Mouse (Mus musculus): ENCODE results near the gene Macrod1. TPM values are rescaled to one million over a fixed set of nuclear protein-coding genes. Genes with fewer than 3 reads are reported as not detected.
"Not testable (repeated sequence)": the region's sequence is repeated elsewhere in the genome, so short reads cannot be mapped to it uniquely, and the experiment has no call there.

Macrod1 gene
- polyA plus RNA-seq, 1 experiment from 2014 or later, result 5.3 TPM

DNA sequence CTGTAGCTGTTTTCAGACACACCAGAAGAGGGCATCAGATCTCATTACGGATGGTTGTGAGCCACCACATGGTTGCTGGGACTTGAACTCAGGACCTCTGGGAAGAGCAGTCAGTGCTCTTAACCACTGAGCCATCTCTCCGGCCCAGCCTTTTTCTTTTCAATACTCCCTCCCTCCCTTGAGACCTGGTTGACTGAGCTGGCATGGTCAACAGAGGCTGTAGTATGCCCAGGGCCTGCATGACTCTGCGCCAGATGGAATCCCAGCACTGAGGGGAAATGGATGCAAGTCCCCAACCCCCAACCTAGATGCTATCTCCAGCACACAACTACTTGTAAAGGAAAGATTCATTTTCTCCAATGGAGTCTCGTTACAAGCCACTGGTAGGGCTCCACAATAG is 3.2 kb upstream of the Macrod1 start:
- WGBS, result 73% methylated on average over 4 of the region's 4 CpGs
- ATAC-seq; H3K36me3 ChIP-seq (ENCODE audit: control insufficient read depth, insufficient read depth): not testable (repeated sequence)

DNA sequence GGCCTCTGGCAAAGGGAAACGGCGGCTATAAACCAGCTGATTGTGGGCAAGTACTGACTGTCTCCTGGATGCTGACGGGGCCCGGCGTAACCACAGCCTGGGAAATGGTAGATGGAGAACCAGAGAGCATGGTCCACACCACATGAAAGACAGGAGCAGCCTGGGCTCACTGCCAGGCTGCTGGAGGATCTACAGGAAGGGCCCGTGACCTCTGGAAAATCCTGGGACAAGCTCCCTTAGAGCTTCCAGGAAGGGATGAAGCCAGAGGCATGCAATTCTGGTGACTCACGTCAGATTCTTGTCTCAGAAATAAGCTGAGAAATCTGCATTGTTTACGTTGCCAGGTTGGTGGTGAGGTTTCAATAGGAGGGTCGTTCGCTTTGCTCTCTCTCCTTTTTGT is 1.8 kb upstream of the Macrod1 start:
- Histone ChIP-seq H3K9ac (replicated peaks; ENCODE audit: low read depth, low read length) (no peak overlapping the region), H3K4me1 (replicated peaks; ENCODE audit: control insufficient read depth, insufficient read depth, low read length) (peaks cover 18% of the 10 kb centered on the region), H3K9me3 (ENCODE audit: control insufficient read depth, low read length) (no peaks in the 10 kb centered on the region), H3K4me2 (ENCODE audit: low read length) (no peak overlapping the region), H3K4me3 (replicated peaks; ENCODE audit: low read length) (no peak overlapping the region), H3K27ac (ENCODE audit: low read length) (no peak overlapping the region), H3K27me3 (replicated peaks; ENCODE audit: control insufficient read depth, insufficient read depth, low read length) (no peaks in the 10 kb centered on the region), H3K36me3 (ENCODE audit: control insufficient read depth, insufficient read depth) (no peaks in the 10 kb centered on the region)
- no peak for ATAC-seq
- 66% methylated on average over 10 of the region's 10 CpGs for WGBS

More for the DNA sequence above, 3.2 kb upstream of the Macrod1 start:
- H3K9me3 ChIP-seq (ENCODE audit: control insufficient read depth, low read length); H3K9ac ChIP-seq (replicated peaks; ENCODE audit: low read depth, low read length); H3K4me2 ChIP-seq (ENCODE audit: low read length); H3K4me3 ChIP-seq (replicated peaks; ENCODE audit: low read length); H3K27ac ChIP-seq (ENCODE audit: low read length); H3K27me3 ChIP-seq (replicated peaks; ENCODE audit: control insufficient read depth, insufficient read depth, low read length): not testable (repeated sequence)
- peaks cover 18% of the 10 kb centered on the region for H3K4me1 ChIP-seq (replicated peaks; ENCODE audit: control insufficient read depth, insufficient read depth, low read length)

DNA sequence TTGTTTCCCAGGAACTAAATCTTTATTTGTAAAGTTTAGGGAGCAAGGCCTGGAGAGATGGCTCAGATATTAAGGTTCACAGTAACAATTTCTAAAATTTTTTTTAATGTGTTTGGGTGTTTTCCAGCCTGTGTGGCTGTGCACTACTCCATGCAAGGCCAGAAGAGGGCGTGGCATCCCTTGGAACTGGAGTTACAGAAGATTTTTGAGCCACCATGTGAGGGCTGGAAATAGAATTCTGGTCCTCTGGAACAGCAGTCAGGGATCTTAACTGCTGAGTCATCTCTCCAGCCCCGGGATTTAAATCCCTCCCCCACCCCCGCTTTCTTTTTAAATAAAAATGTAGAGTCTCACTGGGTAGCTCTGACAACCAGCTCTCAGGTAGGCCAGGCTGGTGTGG is 1.4 kb upstream of the Macrod1 start:
- 38% methylated on average over 3 of the region's 3 CpGs for WGBS
- H3K4me2 ChIP-seq (ENCODE audit: low read length), result no peak overlapping the region
- H3K27ac ChIP-seq (ENCODE audit: low read length), result no peak overlapping the region
- no peak for ATAC-seq
- no peaks in the 10 kb centered on the region for H3K9me3 ChIP-seq (ENCODE audit: control insufficient read depth, low read length)
- no peaks in the 10 kb centered on the region for H3K27me3 ChIP-seq (replicated peaks; ENCODE audit: control insufficient read depth, insufficient read depth, low read length)
- no peak overlapping the region for H3K4me3 ChIP-seq (replicated peaks; ENCODE audit: low read length)
- H3K9ac ChIP-seq (replicated peaks; ENCODE audit: low read depth, low read length), result no peak overlapping the region
- no peaks in the 10 kb centered on the region for H3K36me3 ChIP-seq (ENCODE audit: control insufficient read depth, insufficient read depth)
- peaks cover 18% of the 10 kb centered on the region for H3K4me1 ChIP-seq (replicated peaks; ENCODE audit: control insufficient read depth, insufficient read depth, low read length)

DNA sequence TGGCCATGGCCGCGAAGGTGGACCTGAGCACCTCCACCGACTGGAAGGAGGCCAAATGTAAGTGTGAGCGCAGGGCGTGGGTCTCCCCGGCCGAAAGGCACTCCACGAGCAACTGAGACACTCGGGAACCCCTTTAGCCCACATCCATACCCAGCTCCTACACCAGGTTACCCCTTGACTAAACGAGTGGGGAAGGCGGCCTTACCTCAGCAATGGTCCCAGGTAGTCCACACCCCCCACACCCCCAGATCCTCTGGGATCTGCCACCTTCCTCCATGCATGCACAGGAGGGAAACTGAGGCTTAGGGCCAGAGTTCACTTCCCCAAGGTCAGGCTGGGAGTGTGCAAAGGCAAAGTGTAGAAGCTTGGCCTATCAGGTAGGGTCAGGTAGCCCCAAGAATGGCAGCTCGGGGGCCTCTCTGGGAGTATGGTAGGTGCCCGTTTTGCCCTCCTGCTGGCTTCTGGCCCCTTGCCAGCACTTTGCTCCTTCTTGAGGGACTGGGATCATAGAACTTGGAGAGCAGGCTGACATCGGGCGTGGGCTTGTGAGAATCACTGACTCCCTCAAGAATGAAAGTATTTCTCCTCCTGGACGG is 614 bp downstream of the Macrod1 start:
- whole genome bisulfite sequencing, result 1% methylated on average over 16 of the region's 16 CpGs
- ATAC-seq, result peak; percentile 26
- Histone ChIP-seq H3K36me3 (ENCODE audit: control insufficient read depth, insufficient read depth) (no peaks in the 10 kb centered on the region), H3K9ac (replicated peaks; ENCODE audit: low read depth, low read length) (peak overlapping the region; percentile 66), H3K27me3 (replicated peaks; ENCODE audit: control insufficient read depth, insufficient read depth, low read length) (no peaks in the 10 kb centered on the region), H3K4me1 (replicated peaks; ENCODE audit: control insufficient read depth, insufficient read depth, low read length) (peaks cover 18% of the 10 kb centered on the region), H3K4me2 (ENCODE audit: low read length) (peak overlapping the region; percentile 98), H3K9me3 (ENCODE audit: control insufficient read depth, low read length) (no peaks in the 10 kb centered on the region), H3K27ac (ENCODE audit: low read length) (no peak overlapping the region), H3K4me3 (replicated peaks; ENCODE audit: low read length) (peak overlapping the region; percentile 79)

DNA sequence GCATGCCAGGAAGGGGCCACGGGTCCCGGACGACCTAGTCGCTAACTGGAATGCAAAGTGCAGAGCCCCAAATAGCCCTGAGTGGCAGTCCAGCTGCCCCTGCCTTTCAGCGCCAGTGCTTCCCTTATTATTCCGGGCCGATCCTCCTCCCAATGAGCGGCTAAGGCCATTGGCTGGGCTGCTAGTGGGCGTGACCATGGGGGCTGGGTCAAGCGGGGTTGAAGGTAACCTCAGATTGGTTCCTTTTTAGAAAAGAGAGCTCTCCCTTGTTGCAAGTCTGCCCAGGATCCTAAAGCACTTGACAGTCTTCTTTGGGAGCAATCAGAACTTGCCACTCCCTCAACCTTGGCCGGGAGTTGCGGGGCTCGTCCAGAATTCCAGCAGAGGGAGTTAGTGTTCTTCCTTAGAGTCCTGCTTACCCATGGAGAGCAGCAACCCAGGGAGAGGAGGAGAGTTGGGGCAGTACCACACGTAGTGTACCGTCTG is 1.2 kb downstream of the Macrod1 start:
- H3K27me3 ChIP-seq (replicated peaks; ENCODE audit: control insufficient read depth, insufficient read depth, low read length), result no peaks in the 10 kb centered on the region

DNA sequence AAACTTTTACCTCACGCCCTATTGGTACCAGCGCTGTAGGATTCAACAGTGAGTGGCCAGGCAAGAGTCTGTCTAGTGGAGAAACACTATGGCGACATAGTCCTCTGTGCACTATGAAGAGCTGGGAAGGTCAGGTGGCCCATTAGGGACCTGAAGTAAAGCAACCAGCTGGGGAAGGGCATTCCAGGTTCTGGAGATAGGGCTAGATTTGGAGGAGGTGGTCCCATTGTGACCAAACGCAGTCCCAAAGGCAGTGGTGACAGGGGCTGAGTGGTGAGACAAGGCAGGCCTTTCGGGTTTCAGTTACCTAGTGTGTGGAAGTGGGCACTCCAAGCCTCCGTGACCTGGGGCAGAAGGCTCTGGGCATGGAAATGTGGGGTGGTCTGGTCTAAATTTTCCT is 1.9 kb downstream of the Macrod1 start:
- Histone ChIP-seq H3K27me3 (replicated peaks; ENCODE audit: control insufficient read depth, insufficient read depth, low read length) (no peaks in the 10 kb centered on the region), H3K9me3 (ENCODE audit: control insufficient read depth, low read length) (no peaks in the 10 kb centered on the region), H3K4me2 (ENCODE audit: low read length) (no peak overlapping the region), H3K36me3 (ENCODE audit: control insufficient read depth, insufficient read depth) (no peaks in the 10 kb centered on the region), H3K4me1 (replicated peaks; ENCODE audit: control insufficient read depth, insufficient read depth, low read length) (peaks cover 18% of the 10 kb centered on the region), H3K27ac (ENCODE audit: low read length) (no peak overlapping the region), H3K4me3 (replicated peaks; ENCODE audit: low read length) (no peak overlapping the region), H3K9ac (replicated peaks; ENCODE audit: low read depth, low read length) (no peak overlapping the region)
- WGBS, result 61% methylated on average over 6 of the region's 6 CpGs
- no peak for ATAC-seq

More for the DNA sequence above, 1.2 kb downstream of the Macrod1 start:
- ATAC-seq, result peak; percentile 70; the same call in 1 of the 2 replicates
- Histone ChIP-seq H3K27ac (ENCODE audit: low read length) (no peak overlapping the region), H3K9ac (replicated peaks; ENCODE audit: low read depth, low read length) (no peak overlapping the region), H3K4me1 (replicated peaks; ENCODE audit: control insufficient read depth, insufficient read depth, low read length) (peaks cover 18% of the 10 kb centered on the region), H3K36me3 (ENCODE audit: control insufficient read depth, insufficient read depth) (no peaks in the 10 kb centered on the region), H3K4me2 (ENCODE audit: low read length) (peak overlapping the region; percentile 98), H3K4me3 (replicated peaks; ENCODE audit: low read length) (peak overlapping the region; percentile 79), H3K9me3 (ENCODE audit: control insufficient read depth, low read length) (no peaks in the 10 kb centered on the region)
- under 1% methylated on average over 15 of the region's 15 CpGs for WGBS

DNA sequence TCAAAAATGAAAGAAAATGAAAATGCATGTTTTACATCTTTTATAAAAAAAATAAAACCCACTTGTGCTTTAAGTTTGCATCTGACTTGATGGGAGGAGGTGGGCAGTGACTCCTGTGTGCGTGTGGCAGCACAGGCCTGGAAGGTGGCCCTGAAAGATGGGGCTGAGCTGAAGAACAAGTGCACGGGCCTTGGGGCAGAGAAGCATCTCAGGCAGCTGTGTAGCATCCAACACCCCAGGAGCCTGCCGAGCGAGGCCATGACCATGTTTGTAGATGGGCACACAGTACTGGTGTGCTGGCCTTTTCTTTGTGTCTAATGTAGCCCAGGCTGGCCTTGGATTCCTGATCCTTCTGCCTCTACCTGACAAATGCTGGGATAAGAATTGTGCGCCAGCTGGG is 5.5 kb downstream of the Macrod1 start:
- H3K27me3 ChIP-seq (replicated peaks; ENCODE audit: control insufficient read depth, insufficient read depth, low read length), result no peaks in the 10 kb centered on the region
- H3K36me3 ChIP-seq (ENCODE audit: control insufficient read depth, insufficient read depth), result no peaks in the 10 kb centered on the region
- no peak overlapping the region for H3K27ac ChIP-seq (ENCODE audit: low read length)
- H3K4me3 ChIP-seq (replicated peaks; ENCODE audit: low read length), result no peak overlapping the region
- no peak overlapping the region for H3K9ac ChIP-seq (replicated peaks; ENCODE audit: low read depth, low read length)
- no peak for ATAC-seq
- WGBS, result 89% methylated on average over 5 of the region's 5 CpGs
- no peak overlapping the region for H3K4me2 ChIP-seq (ENCODE audit: low read length)
- no peaks in the 10 kb centered on the region for H3K9me3 ChIP-seq (ENCODE audit: control insufficient read depth, low read length)
- peaks cover 29% of the 10 kb centered on the region for H3K4me1 ChIP-seq (replicated peaks; ENCODE audit: control insufficient read depth, insufficient read depth, low read length)

DNA sequence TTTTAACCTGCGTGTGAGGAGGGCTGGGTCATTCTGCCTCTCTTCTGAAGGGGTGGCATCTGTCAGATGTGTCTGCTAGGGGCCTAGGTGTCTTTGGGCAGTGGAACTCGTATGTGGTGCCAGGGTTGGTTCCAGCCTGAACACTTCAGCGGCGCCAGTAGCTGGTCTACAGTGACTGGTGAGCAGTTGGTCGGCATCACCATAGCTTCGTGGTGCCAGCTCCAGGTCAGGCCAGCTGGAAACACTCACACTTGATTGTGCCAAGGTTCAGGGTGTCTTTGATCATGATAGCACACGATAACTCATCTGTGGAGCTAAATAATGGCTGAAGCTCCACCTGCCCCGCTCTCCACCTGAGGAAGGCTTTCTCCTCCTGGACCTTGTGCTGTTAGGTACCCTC is 6.3 kb downstream of the Macrod1 start:
- ATAC-seq, result no peak
- no peaks in the 10 kb centered on the region for H3K9me3 ChIP-seq (ENCODE audit: control insufficient read depth, low read length)
- H3K36me3 ChIP-seq (ENCODE audit: control insufficient read depth, insufficient read depth), result no peaks in the 10 kb centered on the region
- H3K27me3 ChIP-seq (replicated peaks; ENCODE audit: control insufficient read depth, insufficient read depth, low read length), result no peaks in the 10 kb centered on the region
- no peak overlapping the region for H3K9ac ChIP-seq (replicated peaks; ENCODE audit: low read depth, low read length)
- WGBS, result 89% methylated on average over 8 of the region's 8 CpGs
- H3K4me1 ChIP-seq (replicated peaks; ENCODE audit: control insufficient read depth, insufficient read depth, low read length), result peaks cover 29% of the 10 kb centered on the region
- no peak overlapping the region for H3K4me2 ChIP-seq (ENCODE audit: low read length)
- no peak overlapping the region for H3K4me3 ChIP-seq (replicated peaks; ENCODE audit: low read length)
- no peak overlapping the region for H3K27ac ChIP-seq (ENCODE audit: low read length)

DNA sequence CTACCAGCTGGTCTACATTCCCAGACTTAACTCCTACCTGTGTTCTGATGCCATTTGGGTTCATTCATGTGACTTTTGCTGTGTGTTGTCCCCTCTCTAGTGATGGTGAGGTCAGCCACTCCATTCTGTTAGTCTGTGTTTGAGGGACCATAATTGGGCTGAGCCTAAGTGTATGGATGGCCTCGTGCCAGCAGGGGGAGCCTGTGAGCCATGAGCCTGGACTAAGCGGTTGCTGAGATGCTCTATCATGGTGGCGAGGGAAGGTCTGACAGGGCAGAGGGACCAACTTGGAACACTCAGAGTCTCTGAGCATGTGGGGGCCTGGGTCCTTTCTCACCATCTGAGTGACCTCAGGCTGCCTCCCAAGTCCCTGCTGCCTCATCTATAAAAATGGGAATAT is 8.0 kb downstream of the Macrod1 start:
- ATAC-seq, result peak; percentile 64
- Histone ChIP-seq H3K4me1 (replicated peaks; ENCODE audit: control insufficient read depth, insufficient read depth, low read length) (peaks cover 42% of the 10 kb centered on the region), H3K36me3 (ENCODE audit: control insufficient read depth, insufficient read depth) (no peaks in the 10 kb centered on the region), H3K9me3 (ENCODE audit: control insufficient read depth, low read length) (no peaks in the 10 kb centered on the region), H3K27ac (ENCODE audit: low read length) (no peak overlapping the region), H3K4me2 (ENCODE audit: low read length) (no peak overlapping the region), H3K9ac (replicated peaks; ENCODE audit: low read depth, low read length) (no peak overlapping the region), H3K4me3 (replicated peaks; ENCODE audit: low read length) (no peak overlapping the region), H3K27me3 (replicated peaks; ENCODE audit: control insufficient read depth, insufficient read depth, low read length) (no peaks in the 10 kb centered on the region)
- 0% methylated on average over 3 of the region's 3 CpGs for WGBS

All from forebrain, embryonic 16.5 days (tissue).